Mouse (Mus musculus) MEL (cell line): ENCODE data around the gene Tcf7l2. TPM values are rescaled to one million over a fixed set of nuclear protein-coding genes. Genes with fewer than 3 reads are reported as not detected.

Source experiments
- DNase-seq: peaks from one replicate; pipeline ENCODE4 v3.0.0; 2011; ENCODE audit warnings: low read depth, low spot score
- H3K27ac ChIP-seq: 2 replicates; pipeline ENCODE4 v1.5.1; 2012; ENCODE audit warnings: low read depth, mild to moderate bottlenecking, control low read depth, low read length, moderate library complexity; ENCODE audit not compliant: control insufficient read depth
- H3K27me3 ChIP-seq, 2 experiments: fragments of 150-350 bp in 1 of 2; sonication (generic) in 1 of 2; 2 replicates each; pipeline ENCODE4 v1.6.1; 2012; ENCODE audit warnings: low read length in 2 of 2, mild to moderate bottlenecking in 2 of 2, improper control_type of control experiment in 1 of 2, moderate library complexity in 1 of 2; ENCODE audit not compliant: insufficient read depth in 2 of 2, control insufficient read depth in 1 of 2
- H3K36me3 ChIP-seq, 2 experiments: 2 replicates each; pipeline ENCODE4 v1.6.1; 2012 to 2014; ENCODE audit warnings: low read length in 2 of 2, improper control_type of control experiment in 1 of 2, inconsistent platforms in 1 of 2, mild to moderate bottlenecking in 1 of 2; ENCODE audit not compliant: insufficient read depth in 2 of 2, control insufficient read depth in 1 of 2
- H3K4me1 ChIP-seq, 2 experiments: fragments of 150-350 bp in 1 of 2; sonication (generic) in 1 of 2; 2 replicates each; pipeline ENCODE4 v1.6.1; 2012; ENCODE audit warnings: low read length in 2 of 2, improper control_type of control experiment in 1 of 2, mild to moderate bottlenecking in 1 of 2; ENCODE audit not compliant: insufficient read depth in 2 of 2, control insufficient read depth in 1 of 2
- H3K4me3 ChIP-seq, 2 experiments: fragments of 150-350 bp in 1 of 2; sonication (generic) in 1 of 2; 2 replicates each; pipeline ENCODE4 v1.5.1; 2012; ENCODE audit warnings: low read depth in 2 of 2, low read length in 2 of 2, mild to moderate bottlenecking in 2 of 2, moderate library complexity in 2 of 2, control low read depth in 1 of 2, improper control_type of control experiment in 1 of 2; ENCODE audit not compliant: control insufficient read depth in 1 of 2, insufficient read depth in 1 of 2
- H3K79me2 ChIP-seq: 2 replicates; pipeline ENCODE4 v1.6.1; 2012; ENCODE audit warnings: mild to moderate bottlenecking, low read length, moderate library complexity; ENCODE audit not compliant: control insufficient read depth, poor library complexity, insufficient read depth
- H3K9ac ChIP-seq: 2 replicates; pipeline ENCODE4 v1.6.1; 2012; ENCODE audit warnings: low read depth, mild to moderate bottlenecking, control low read depth, low read length, moderate library complexity; ENCODE audit not compliant: control insufficient read depth, poor library complexity, severe bottlenecking
- H3K9me3 ChIP-seq: fragments of 150-350 bp; sonication (generic); replicated peaks from 2 replicates; pipeline ENCODE4 v1.6.1; 2012; ENCODE audit warnings: mild to moderate bottlenecking, low read length, improper control_type of control experiment, moderate library complexity; ENCODE audit not compliant: insufficient read depth
- BHLHE40 ChIP-seq: IDR thresholded peaks from 2 replicates; pipeline ENCODE4 v1.6.1; 2012; ENCODE audit warnings: low read depth, mild to moderate bottlenecking, inconsistent platforms, low read length, improper control_type of control experiment, borderline replicate concordance
- CHD1 ChIP-seq: IDR thresholded peaks from 2 replicates; pipeline ENCODE4 v1.6.1; 2012; ENCODE audit warnings: low read depth, mild to moderate bottlenecking, inconsistent platforms, low read length, improper control_type of control experiment
- CHD2 ChIP-seq: IDR thresholded peaks from 2 replicates; pipeline ENCODE4 v1.6.1; 2011; ENCODE audit warnings: low read length, improper control_type of control experiment
- GABPA ChIP-seq: IDR thresholded peaks from 2 replicates; pipeline ENCODE4 v1.6.1; 2012; ENCODE audit warnings: low read depth, mild to moderate bottlenecking, inconsistent platforms, low read length, improper control_type of control experiment, moderate library complexity
- HCFC1 ChIP-seq: IDR thresholded peaks from 2 replicates; pipeline ENCODE4 v1.6.1; 2012; ENCODE audit warnings: low read depth, mild to moderate bottlenecking, inconsistent platforms, low read length, improper control_type of control experiment, moderate library complexity
- JUND ChIP-seq: IDR thresholded peaks from 2 replicates; pipeline ENCODE4 v1.6.1; 2011; ENCODE audit warnings: low read depth, mild to moderate bottlenecking, improper control_type of control experiment, low read length
- KAT2A ChIP-seq: conservative IDR thresholded peaks from 2 replicates; pipeline ENCODE4 v1.6.1; 2012; ENCODE audit warnings: low read depth, low read length, improper control_type of control experiment, inconsistent platforms
- MAZ ChIP-seq: IDR thresholded peaks from 2 replicates; pipeline ENCODE4 v1.6.1; 2012; ENCODE audit warnings: low read depth, mild to moderate bottlenecking, inconsistent platforms, low read length, improper control_type of control experiment
- MXI1 ChIP-seq: IDR thresholded peaks from 2 replicates; pipeline ENCODE4 v1.6.1; 2011; ENCODE audit warnings: mild to moderate bottlenecking, low read depth, low read length, improper control_type of control experiment
- MYC ChIP-seq: IDR thresholded peaks from 2 replicates; pipeline ENCODE4 v1.6.1; 2011; ENCODE audit warnings: low read depth, mild to moderate bottlenecking, low read length, improper control_type of control experiment, moderate library complexity
- NRF1 ChIP-seq: IDR thresholded peaks from 2 replicates; pipeline ENCODE4 v1.6.1; 2014; ENCODE audit warnings: low read depth, mild to moderate bottlenecking, inconsistent platforms, low read length, improper control_type of control experiment, moderate library complexity; ENCODE audit not compliant: poor library complexity, insufficient read depth, severe bottlenecking
- POLR2AphosphoS2 ChIP-seq: IDR thresholded peaks from 2 replicates; pipeline ENCODE4 v1.6.1; 2011; ENCODE audit warnings: low read length, improper control_type of control experiment
- POLR2AphosphoS5 ChIP-seq: IDR thresholded peaks from 2 replicates; pipeline ENCODE4 v1.6.1; 2012; ENCODE audit warnings: low read depth, borderline replicate concordance, mild to moderate bottlenecking, inconsistent platforms, low read length, moderate library complexity, mixed read lengths
- RCOR1 ChIP-seq: IDR thresholded peaks from 2 replicates; pipeline ENCODE4 v1.6.1; 2012; ENCODE audit warnings: low read depth, mild to moderate bottlenecking, inconsistent platforms, low read length, improper control_type of control experiment
- TAL1 ChIP-seq: IDR thresholded peaks from 2 replicates; pipeline ENCODE4 v1.6.1; 2012; ENCODE audit warnings: mild to moderate bottlenecking, inconsistent platforms, low read length, moderate library complexity, mixed read lengths
- TCF12 ChIP-seq: IDR thresholded peaks from 2 replicates; pipeline ENCODE4 v1.6.1; 2014; ENCODE audit warnings: low read depth, mild to moderate bottlenecking, inconsistent platforms, low read length, improper control_type of control experiment, moderate library complexity
- ZC3H11A ChIP-seq: IDR thresholded peaks from 2 replicates; pipeline ENCODE4 v1.6.1; 2012; ENCODE audit warnings: low read depth, mild to moderate bottlenecking, inconsistent platforms, low read length, improper control_type of control experiment
- ZMIZ1 ChIP-seq: IDR thresholded peaks from 2 replicates; pipeline ENCODE4 v1.6.1; 2012; ENCODE audit warnings: low read depth, mild to moderate bottlenecking, inconsistent platforms, low read length, improper control_type of control experiment, moderate library complexity
- ZNF384 ChIP-seq: IDR thresholded peaks from 2 replicates; pipeline ENCODE4 v1.6.1; 2012; ENCODE audit warnings: low read depth, mild to moderate bottlenecking, inconsistent platforms, low read length, improper control_type of control experiment
- polyA plus RNA-seq, 2 experiments: library from polyadenylated mRNA; stranded (reverse) in 1 of 2; unstranded in 1 of 2; fragments of >175 nt in 1 of 2; fragments of >200 nt in 1 of 2; gene quantifications; 2 replicates each; pipeline versions ENCODE4 v1.2.1 to v1.2.4; 2012; ENCODE audit warnings: low replicate concordance in 2 of 2, low read depth in 1 of 2; ENCODE audit not compliant: insufficient read length in 2 of 2, insufficient read depth in 1 of 2, missing spikeins in 1 of 2
- total RNA-seq: library from RNA; depleted of rRNA; stranded (reverse); fragments of 300-350 nt; gene quantifications from 2 replicates; pipeline ENCODE4 v1.2.3, GENCODE M21; 2012

Gene Tcf7l2
- total and polyA plus RNA-seq, 3 experiments, result 0.65 to 12.8 TPM; not detected in 1

- Histone ChIP-seq H3K9ac (no peak overlapping the region), H3K4me1 (no peaks in the 10 kb centered on the region), H3K4me3 (no peak overlapping the region), H3K9me3 (no peaks in the 10 kb centered on the region), H3K27me3 (no peaks in the 10 kb centered on the region), H3K27ac (no peak overlapping the region), H3K79me2 (no peaks in the 10 kb centered on the region), H3K36me3 (no peaks in the 10 kb centered on the region)
- no peak for TF ChIP-seq RCOR1
- TF ChIP-seq JUND, result no peak
- TF ChIP-seq KAT2A, result no peak
- TF ChIP-seq NRF1, result no peak
- TF ChIP-seq GABPA, result no peak
- no peak for TF ChIP-seq MAZ
- no peak for TF ChIP-seq HCFC1
- no peak for TF ChIP-seq POLR2AphosphoS2
- no peak for TF ChIP-seq BHLHE40
- no peak for TF ChIP-seq TCF12
- TF ChIP-seq MYC, result no peak
- TF ChIP-seq CHD1, result no peak
- TF ChIP-seq MXI1, result no peak
- TF ChIP-seq ZMIZ1, result no peak
- no peak for TF ChIP-seq POLR2AphosphoS5
- TF ChIP-seq CHD2, result no peak
- TF ChIP-seq TAL1, result no peak
- no peak for DNase-seq
These were observed 173.9 kb downstream of the Tcf7l2 start for GRCm38 (mm10) chr19:55915506-55915905.

GRCm38 (mm10) chr19:55916211-55916610 lies 174.6 kb downstream of the Tcf7l2 start:
- H3K27me3 ChIP-seq, result no peaks in the 10 kb centered on the region
- TF ChIP-seq ZC3H11A, result no peak
- no peak for TF ChIP-seq ZNF384
- TF ChIP-seq KAT2A, result no peak
- H3K36me3 ChIP-seq, result no peaks in the 10 kb centered on the region
- no peaks in the 10 kb centered on the region for H3K9me3 ChIP-seq
- no peak overlapping the region for H3K9ac ChIP-seq
- H3K27ac ChIP-seq, result no peak overlapping the region
- H3K4me1 ChIP-seq, result no peaks in the 10 kb centered on the region
- no peak for DNase-seq
- no peak overlapping the region for H3K4me3 ChIP-seq
- H3K79me2 ChIP-seq, result no peaks in the 10 kb centered on the region
